17 mouse cellular contexts compared by ENCODE assay signal in the genomic region with DNA sequence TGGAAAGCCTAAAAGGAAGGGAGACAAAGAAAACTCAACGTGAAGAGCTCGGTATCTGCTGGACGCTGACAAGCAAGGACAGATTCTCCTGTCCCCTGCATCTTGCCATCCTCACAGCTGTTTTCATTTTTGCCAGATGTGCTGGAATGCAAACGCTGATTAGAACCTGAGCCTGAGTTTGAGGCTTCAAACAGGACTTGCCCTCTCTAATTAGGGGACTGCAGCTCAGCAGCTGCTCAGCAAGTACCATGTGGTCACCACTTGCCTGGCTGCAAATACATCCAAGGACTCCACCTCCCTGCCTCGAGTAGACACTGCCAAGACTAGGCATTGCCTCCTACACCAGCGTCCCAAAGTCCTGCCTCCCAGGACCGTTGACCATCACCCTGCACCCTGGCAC.
"Had no signal": no experiment of that assay in that cellular context is flagged by ENCODE, and none has a peak within 500 bp of the region (broad histone marks: within the 10 kb centered on the region; RNA-seq: fewer than 3 reads in every experiment).

No protein-coding gene starts in this region.

- H3K27ac ChIP-seq: kidney, postnatal 0 days; layer of hippocampus, adult 2 months; liver, embryonic 13.5 days; neural tube, embryonic 12.5 days; neural tube, embryonic 15.5 days; stomach, embryonic 15.5 days had no signal

- H3K4me2 ChIP-seq: liver, embryonic 13.5 days; midbrain, embryonic 11.5 days; neural tube, embryonic 12.5 days; neural tube, embryonic 15.5 days; stomach, embryonic 15.5 days had no signal

- DNase-seq: kidney, postnatal 25 days; layer of hippocampus, adult 9-11 months; left cerebral cortex, postnatal 4 days; liver, embryonic 13.5 days; lung, adult 2 months; lung, postnatal 14 days; lung, postnatal 4 days; midbrain, embryonic 14.5 days; right cerebral cortex, postnatal 25 days; spleen, adult 18-20 months; thymus, postnatal 25 days had no signal

- H3K9ac ChIP-seq: liver, embryonic 13.5 days; neural tube, embryonic 12.5 days; neural tube, embryonic 15.5 days; stomach, embryonic 15.5 days had no signal

- H3K9me3 ChIP-seq: liver, embryonic 13.5 days; neural tube, embryonic 12.5 days; neural tube, embryonic 15.5 days; stomach, embryonic 15.5 days had no signal

- H3K27me3 ChIP-seq: liver, embryonic 13.5 days; neural tube, embryonic 12.5 days; neural tube, embryonic 15.5 days; stomach, embryonic 15.5 days had no signal

- H3K4me3 ChIP-seq: layer of hippocampus, adult 2 months; liver, embryonic 13.5 days; neural tube, embryonic 12.5 days; neural tube, embryonic 15.5 days; stomach, embryonic 15.5 days had no signal

- H3K4me1 ChIP-seq: liver, embryonic 13.5 days; neural tube, embryonic 12.5 days; neural tube, embryonic 15.5 days; stomach, embryonic 15.5 days had no signal

- H3K36me3 ChIP-seq: liver, embryonic 13.5 days; neural tube, embryonic 12.5 days; neural tube, embryonic 15.5 days; stomach, embryonic 15.5 days had no signal
